Mouse (Mus musculus): Measurements from ENCODE around the gene Dcpp3. TPM values are rescaled to one million over a fixed set of nuclear protein-coding genes. Genes with fewer than 3 reads are reported as not detected.

Dcpp3 gene
- total and polyA plus RNA-seq, 3 experiments: not detected

DNA sequence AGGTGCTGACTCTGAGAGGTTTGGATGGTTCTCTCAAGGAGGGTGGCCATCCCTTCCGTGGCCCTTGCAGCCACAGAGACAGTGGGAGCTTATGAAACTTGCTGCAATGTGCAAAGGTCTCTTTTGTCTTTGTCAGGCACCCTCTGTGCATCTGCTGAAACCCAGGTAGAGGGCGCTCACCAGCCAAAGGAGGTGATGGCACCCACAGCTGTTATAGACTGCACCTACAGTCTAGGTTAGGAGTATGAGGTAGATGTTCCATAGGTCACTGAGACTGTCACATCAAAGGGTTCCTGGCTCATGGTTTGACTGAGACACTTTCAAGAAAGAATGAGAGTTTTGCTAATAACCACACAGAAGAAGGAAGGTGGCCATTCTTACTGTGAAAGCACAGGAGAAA, 51.5 kb downstream of the Dcpp3 start:
- Histone ChIP-seq H3K4me1 (ENCODE audit: control insufficient read depth, insufficient read depth, low read length) (no peaks in the 10 kb centered on the region), H3K79me2 (replicated peaks; ENCODE audit: control insufficient read depth, insufficient read depth, low read length) (no peaks in the 10 kb centered on the region), H3K27me3 (ENCODE audit: control insufficient read depth, insufficient read depth, low read length) (no peaks in the 10 kb centered on the region; the same call in 1 of the 2 replicates), H3K36me3 (ENCODE audit: control insufficient read depth, insufficient read depth, low read length) (no peaks in the 10 kb centered on the region), H3K9ac (ENCODE audit: low read depth, low read length) (no peak overlapping the region), H3K4me3 (no peak overlapping the region), H3K27ac (no peak overlapping the region)
- no peak for DNase-seq
- no peak for TF ChIP-seq CTCF (IDR thresholded peaks at IDR 0.05)
- TF ChIP-seq POLR2A (IDR thresholded peaks at IDR 0.05; ENCODE audit: insufficient read depth, low read depth, low read length): no peak
- no peak for TF ChIP-seq EP300 (IDR thresholded peaks at IDR 0.05; ENCODE audit: insufficient read depth, low read depth, low read length)
- 53% methylated on average over 2 of the region's 2 CpGs for WGBS
- intact Hi-C loops (cut with DNase I): no loop called here

Other genes with a start within 250 kb of the Dcpp3 start
- 100 to 1,000 TPM; 172 to 215 TPM for gene Hcfc1r1, start 243.9 kb upstream of the Dcpp3 start, total RNA-seq (2021)
- 494 and 575 TPM in 2 replicates for gene Hcfc1r1, start 243.9 kb upstream of the Dcpp3 start, polyA plus RNA-seq (2012; rRNA removed)
- 1 to 10 TPM; 9.6 to 9.7 TPM for gene Thoc6, start 243.6 kb upstream of the Dcpp3 start, total RNA-seq (2021)
- gene Thoc6, start 243.6 kb upstream of the Dcpp3 start, polyA plus RNA-seq (2012; rRNA removed): 14.4 and 15.3 TPM in 2 replicates
- gene Tnfrsf12a, start 240.0 kb upstream of the Dcpp3 start, total RNA-seq (2021): 10 to 100 TPM; 80.1 to 82.5 TPM
- 28.1 and 37.9 TPM in 2 replicates for gene Tnfrsf12a, start 240.0 kb upstream of the Dcpp3 start, polyA plus RNA-seq (2012; rRNA removed)
- not detected for gene Cldn6, start 238.2 kb upstream of the Dcpp3 start, total RNA-seq (2021)
- gene Cldn6, start 238.2 kb upstream of the Dcpp3 start, polyA plus RNA-seq (2012; rRNA removed): not detected in 2 replicates
- not detected for gene Cldn9, start 233.4 kb upstream of the Dcpp3 start, total RNA-seq (2021)
- not detected in 2 replicates for gene Cldn9, start 233.4 kb upstream of the Dcpp3 start, polyA plus RNA-seq (2012; rRNA removed)
- not detected for gene 1520401A03Rik, start 194.7 kb upstream of the Dcpp3 start, total RNA-seq (2021)
- not detected in 2 replicates for gene 1520401A03Rik, start 194.7 kb upstream of the Dcpp3 start, polyA plus RNA-seq (2012; rRNA removed)
- gene Pkmyt1, start 191.1 kb upstream of the Dcpp3 start, total RNA-seq (2021): 1 to 10 TPM; 1.2 to 1.6 TPM
- 3.9 and 5.6 TPM in 2 replicates for gene Pkmyt1, start 191.1 kb upstream of the Dcpp3 start, polyA plus RNA-seq (2012; rRNA removed)
- gene Paqr4, start 176.6 kb upstream of the Dcpp3 start, total RNA-seq (2021): 10 to 100 TPM; 25.5 to 27.2 TPM
- gene Paqr4, start 176.6 kb upstream of the Dcpp3 start, polyA plus RNA-seq (2012; rRNA removed): 30.7 and 33.2 TPM in 2 replicates
- not detected for gene Kremen2, start 171.6 kb upstream of the Dcpp3 start, total RNA-seq (2021)
- gene Kremen2, start 171.6 kb upstream of the Dcpp3 start, polyA plus RNA-seq (2012; rRNA removed): 0.06 and 0.27 TPM in 2 replicates
- 10 to 100 TPM; 39.4 to 40.1 TPM for gene Flywch1, start 145.9 kb upstream of the Dcpp3 start, total RNA-seq (2021)
- 25.9 and 33.4 TPM in 2 replicates for gene Flywch1, start 145.9 kb upstream of the Dcpp3 start, polyA plus RNA-seq (2012; rRNA removed)
- under 1 TPM; 0.27 to 0.50 TPM for gene Flywch2, start 131.4 kb upstream of the Dcpp3 start, total RNA-seq (2021)
- gene Flywch2, start 131.4 kb upstream of the Dcpp3 start, polyA plus RNA-seq (2012; rRNA removed): 1.3 and 1.5 TPM in 2 replicates
- gene Srrm2, start 126.9 kb upstream of the Dcpp3 start, total RNA-seq (2021): 100 to 1,000 TPM; 157 to 161 TPM
- gene Srrm2, start 126.9 kb upstream of the Dcpp3 start, polyA plus RNA-seq (2012; rRNA removed): 318 and 320 TPM in 2 replicates
- 100 to 1,000 TPM; 325 to 371 TPM for gene Elob, start 88.3 kb upstream of the Dcpp3 start, total RNA-seq (2021)
- 384 and 511 TPM in 2 replicates for gene Elob, start 88.3 kb upstream of the Dcpp3 start, polyA plus RNA-seq (2012; rRNA removed)
- not detected for gene Prss33, start 81.4 kb upstream of the Dcpp3 start, total RNA-seq (2021)
- not detected in 2 replicates for gene Prss33, start 81.4 kb upstream of the Dcpp3 start, polyA plus RNA-seq (2012; rRNA removed)
- gene Prss32, start 73.6 kb upstream of the Dcpp3 start, total RNA-seq (2021): not detected
- 0.16 TPM in 1 of 2 replicates, not detected in the other for gene Prss32, start 73.6 kb upstream of the Dcpp3 start, polyA plus RNA-seq (2012; rRNA removed)
- under 1 TPM in 1 of 2 experiments, not detected in 1; 0.29 TPM for gene Prss41, start 73.3 kb upstream of the Dcpp3 start, total RNA-seq (2021)
- gene Prss41, start 73.3 kb upstream of the Dcpp3 start, polyA plus RNA-seq (2012; rRNA removed): not detected in 2 replicates
- gene Prss21, start 49.4 kb upstream of the Dcpp3 start, total RNA-seq (2021): not detected
- not detected in 2 replicates for gene Prss21, start 49.4 kb upstream of the Dcpp3 start, polyA plus RNA-seq (2012; rRNA removed)
- gene Dcpp1, start 36.6 kb upstream of the Dcpp3 start, total RNA-seq (2021): not detected
- not detected in 2 replicates for gene Dcpp1, start 36.6 kb upstream of the Dcpp3 start, polyA plus RNA-seq (2012; rRNA removed)
- gene Dcpp2, start 36.6 kb upstream of the Dcpp3 start, total RNA-seq (2021): not detected
- not detected in 2 replicates for gene Dcpp2, start 36.6 kb upstream of the Dcpp3 start, polyA plus RNA-seq (2012; rRNA removed)
- not detected for gene Sbp, start 24.2 kb downstream of the Dcpp3 start, total RNA-seq (2021)
- gene Sbp, start 24.2 kb downstream of the Dcpp3 start, polyA plus RNA-seq (2012; rRNA removed): not detected in 2 replicates
- gene Sbpl, start 37.8 kb downstream of the Dcpp3 start, total RNA-seq (2021): not detected
- gene Sbpl, start 37.8 kb downstream of the Dcpp3 start, polyA plus RNA-seq (2012; rRNA removed): not detected in 2 replicates
- not detected for gene Prss30, start 63.1 kb downstream of the Dcpp3 start, total RNA-seq (2021)
- 0.12 TPM in 2 replicates for gene Prss30, start 63.1 kb downstream of the Dcpp3 start, polyA plus RNA-seq (2012; rRNA removed)
- not detected for gene Prss22, start 80.6 kb downstream of the Dcpp3 start, total RNA-seq (2021)
- gene Prss22, start 80.6 kb downstream of the Dcpp3 start, polyA plus RNA-seq (2012; rRNA removed): not detected in 2 replicates
- not detected for gene Prss27, start 120.7 kb downstream of the Dcpp3 start, total RNA-seq (2021)
- gene Prss27, start 120.7 kb downstream of the Dcpp3 start, polyA plus RNA-seq (2012; rRNA removed): not detected in 2 replicates
- 1 to 10 TPM; 8.4 to 9.1 TPM for gene Kctd5, start 156.0 kb downstream of the Dcpp3 start, total RNA-seq (2021)
- gene Kctd5, start 156.0 kb downstream of the Dcpp3 start, polyA plus RNA-seq (2012; rRNA removed): 9.8 and 12.8 TPM in 2 replicates
- 10 to 100 TPM; 42.5 to 49.1 TPM for gene Pdpk1, start 233.5 kb downstream of the Dcpp3 start, total RNA-seq (2021)
- gene Pdpk1, start 233.5 kb downstream of the Dcpp3 start, polyA plus RNA-seq (2012; rRNA removed): 10.4 and 20.6 TPM in 2 replicates
- gene Amdhd2, start 246.3 kb downstream of the Dcpp3 start, total RNA-seq (2021): 10 to 100 TPM in 1 of 2 experiments, 1 to 10 TPM in 1; 9.0 to 10.2 TPM
- gene Amdhd2, start 246.3 kb downstream of the Dcpp3 start, polyA plus RNA-seq (2012; rRNA removed): 11.5 and 17.7 TPM in 2 replicates

All from heart, adult 2 months (tissue).